Mouse (Mus musculus) hematopoietic stem cell, adult 5-6 weeks (primary cell): ENCODE measurements around the gene Hoxb1. TPM values are rescaled to one million over a fixed set of nuclear protein-coding genes. Genes with fewer than 3 reads are reported as not detected.

Experiments used
- ATAC-seq, 2 experiments: fragments of 125-278 bp in 1 of 2; replicated peaks in 1 of 2; 2 replicates each; pipeline ENCODE4 v1.8.0; 2016 to 2017; ENCODE audit warnings: inconsistent platforms in 2 of 2, mild to moderate bottlenecking in 2 of 2, moderate number of reproducible peaks in 2 of 2, low read depth in 1 of 2, moderate TSS enrichment in 1 of 2; ENCODE audit not compliant: low FRiP score in 2 of 2, poor library complexity in 2 of 2, severe bottlenecking in 2 of 2, insufficient read depth in 1 of 2, low TSS enrichment in 1 of 2
- total RNA-seq: library from RNA; stranded (forward); fragments of 172-1452, 232-1000 nt; gene quantifications from 2 replicates; pipeline ENCODE4 v1.2.3, GENCODE M21; 2017

The Hoxb1 gene
- total RNA-seq, 1 experiment from 2014 or later, result not detected

DNA sequence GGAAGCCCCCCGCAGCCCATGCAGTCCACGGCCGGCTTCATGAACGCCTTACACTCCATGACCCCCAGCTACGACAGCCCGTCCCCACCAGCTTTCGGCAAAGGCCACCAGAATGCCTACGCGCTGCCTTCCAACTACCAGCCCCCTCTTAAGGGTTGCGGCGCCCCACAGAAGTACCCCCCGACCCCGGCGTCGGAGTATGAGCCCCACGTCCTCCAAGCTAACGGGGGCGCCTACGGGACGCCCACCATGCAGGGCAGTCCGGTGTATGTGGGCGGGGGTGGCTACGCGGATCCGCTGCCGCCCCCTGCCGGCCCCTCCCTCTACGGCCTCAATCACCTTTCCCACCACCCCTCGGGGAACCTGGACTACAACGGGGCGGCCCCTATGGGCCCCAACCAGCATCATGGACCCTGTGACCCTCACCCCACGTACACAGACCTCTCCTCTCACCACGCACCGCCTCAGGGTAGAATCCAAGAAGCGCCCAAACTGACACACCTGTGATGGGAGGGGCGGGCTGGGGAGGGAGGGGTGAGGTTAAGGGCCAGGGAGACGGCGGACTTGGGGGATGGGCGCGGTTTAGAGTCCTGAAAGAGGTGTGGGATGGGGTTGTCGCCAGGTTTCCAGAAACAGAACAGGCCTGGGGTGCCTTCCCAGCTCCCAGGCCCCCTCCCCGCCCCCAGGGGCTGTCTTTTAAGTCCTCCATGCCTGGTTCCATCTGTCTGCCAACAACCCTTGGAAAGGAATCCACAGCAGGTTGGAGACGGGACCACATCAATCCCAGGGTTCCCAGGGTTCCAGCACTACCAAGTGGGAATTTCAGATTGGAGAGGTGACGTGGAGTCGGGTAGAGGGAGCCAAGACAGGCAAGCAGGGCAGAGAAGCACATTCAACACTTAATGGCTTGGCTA lies 19.4 kb upstream of the Hoxb1 start:
- no peak for ATAC-seq

DNA sequence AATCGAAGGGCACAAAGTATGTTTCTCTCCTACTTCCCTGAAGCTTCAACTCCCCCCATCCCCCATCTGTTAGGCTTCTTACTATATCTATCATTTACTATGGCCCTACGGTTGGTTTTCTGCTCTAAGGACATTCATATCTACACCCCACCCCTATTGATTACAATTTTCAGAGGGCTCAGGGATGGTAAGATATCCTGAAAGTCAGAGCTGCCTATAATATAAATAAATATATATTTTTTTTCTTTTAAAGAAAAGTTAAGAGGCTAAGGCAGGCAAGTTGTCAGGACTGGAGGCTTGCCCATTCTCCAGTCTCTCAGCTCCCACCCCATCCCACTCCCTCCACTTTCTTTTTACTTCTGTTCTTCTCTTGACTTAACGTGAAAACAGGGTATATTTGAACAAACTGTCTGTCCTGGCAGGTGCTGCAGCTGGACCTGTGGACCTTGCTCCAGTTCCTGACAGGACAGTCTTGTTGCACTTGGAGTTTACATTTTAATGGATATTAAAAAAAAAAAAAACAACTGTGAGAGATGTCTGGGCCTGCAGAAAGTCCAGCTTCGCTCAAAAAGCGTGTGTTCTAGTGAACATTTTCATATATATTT lies 18.5 kb upstream of the Hoxb1 start:
- no peak for ATAC-seq

DNA sequence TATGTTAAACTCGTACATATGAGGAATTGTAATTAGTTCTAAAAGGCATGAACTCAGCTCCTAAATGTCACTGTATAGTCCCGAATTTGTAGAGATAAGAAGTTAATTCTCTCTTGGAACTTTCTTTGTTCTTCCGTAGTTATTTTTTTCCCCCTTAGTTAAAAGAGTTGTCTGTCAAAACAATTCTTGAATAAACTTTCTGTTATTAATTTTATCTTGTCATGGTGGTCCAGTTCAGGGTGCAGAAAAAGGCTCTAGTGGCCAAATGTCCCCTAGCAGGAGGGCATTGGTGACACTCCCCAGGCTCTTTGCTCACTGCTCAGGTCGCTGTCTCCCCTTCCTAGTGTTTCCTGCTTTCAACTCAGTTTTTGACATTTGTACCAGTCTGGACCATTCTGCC lies 17.8 kb upstream of the Hoxb1 start:
- no peak for ATAC-seq

DNA sequence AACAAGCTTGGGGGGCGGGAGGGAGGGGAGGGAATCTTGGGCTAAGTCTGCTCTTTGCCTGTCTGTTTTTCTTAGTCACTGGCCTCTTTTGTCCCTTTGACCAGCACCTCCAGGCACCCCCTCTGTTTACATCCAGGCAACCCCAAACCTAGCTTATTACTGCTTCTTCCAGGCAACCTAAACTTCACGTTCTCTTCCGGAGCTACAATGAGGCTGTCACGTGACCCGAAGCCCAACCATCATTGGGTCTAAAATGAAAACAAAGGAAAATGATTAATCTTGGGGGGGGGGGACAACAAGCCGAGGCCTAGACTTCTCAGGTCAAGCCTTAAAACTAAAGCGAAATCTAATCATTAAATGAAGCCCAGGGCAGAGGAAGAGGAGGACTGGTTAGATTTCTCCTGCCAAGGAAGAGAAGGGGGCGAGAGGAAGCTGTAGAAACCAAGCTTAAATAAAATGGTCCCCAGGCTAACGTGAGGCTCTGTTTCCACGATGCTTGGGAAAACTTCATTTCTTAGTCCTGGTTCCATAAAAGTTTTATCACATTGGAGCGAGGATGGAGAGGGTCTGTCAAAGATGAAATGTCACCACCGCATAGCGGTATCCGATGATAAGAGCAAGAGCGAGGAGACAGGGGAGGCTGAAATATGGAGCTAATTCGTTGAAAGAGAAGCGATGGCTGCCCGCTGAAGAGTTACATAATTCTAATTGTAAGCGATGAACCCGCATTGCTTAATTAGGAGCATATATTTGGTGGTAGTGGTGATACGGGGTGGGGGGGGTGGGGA lies 17.2 kb upstream of the Hoxb1 start:
- ATAC-seq, result no peak

DNA sequence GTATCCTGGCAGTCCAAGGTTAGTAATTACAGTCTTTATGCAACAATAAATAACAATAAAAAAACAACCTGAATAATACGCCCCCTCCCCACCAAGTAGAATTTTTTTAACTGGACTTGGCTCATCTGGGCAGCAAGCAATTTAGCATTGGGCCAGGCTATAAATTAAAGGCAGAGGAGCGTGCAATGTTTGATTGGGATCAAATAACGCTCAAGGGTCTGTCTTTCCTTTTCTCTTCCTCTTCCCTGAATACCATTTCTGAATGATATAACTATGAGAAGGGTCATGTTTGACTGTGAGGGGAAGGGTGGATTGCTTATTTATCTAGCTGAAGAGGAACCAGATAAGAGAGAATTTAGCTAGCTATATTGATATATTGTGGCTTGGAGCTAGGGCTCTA lies 16.6 kb upstream of the Hoxb1 start:
- ATAC-seq, result no peak

DNA sequence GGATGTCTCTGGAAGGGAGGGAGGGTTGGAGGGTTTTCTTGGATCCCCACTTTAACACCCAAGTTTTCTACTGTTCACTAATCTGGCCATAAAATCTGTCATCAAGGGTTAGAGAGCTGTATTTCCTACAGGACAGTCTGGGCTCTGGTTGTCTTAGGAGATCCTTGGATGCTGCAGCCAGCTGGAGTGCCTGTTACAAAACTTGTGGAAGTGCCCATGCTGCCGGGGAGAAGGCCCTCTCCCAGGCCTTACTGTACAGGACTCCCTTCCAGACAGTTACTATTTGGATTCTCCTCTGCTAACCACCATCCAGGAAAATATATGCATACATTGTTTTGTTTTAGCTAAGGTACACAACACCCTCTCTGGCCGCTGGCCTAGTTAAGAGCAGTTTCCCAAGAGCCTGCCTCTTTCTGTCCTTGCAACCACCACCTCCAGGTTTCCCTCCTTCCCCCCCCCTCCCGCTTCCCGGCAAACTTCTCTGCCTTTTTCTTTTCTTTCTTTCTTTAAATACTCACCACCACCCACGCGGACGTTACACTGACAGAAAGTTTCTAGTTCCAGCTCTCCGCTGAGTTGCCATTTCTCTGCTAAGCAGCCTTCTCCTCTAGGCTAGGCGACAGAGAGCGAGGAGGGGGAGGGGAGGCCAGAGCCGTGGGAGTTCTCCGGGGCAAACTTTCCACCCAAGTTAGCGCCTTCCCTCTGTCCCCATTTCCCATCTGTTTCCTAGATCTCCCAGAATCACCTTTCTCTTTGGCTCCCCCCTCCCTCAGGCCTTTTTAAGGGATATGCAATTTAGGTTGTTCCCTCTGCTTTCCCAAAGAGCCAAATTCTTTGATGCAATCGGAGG lies 15.8 kb upstream of the Hoxb1 start:
- no peak for ATAC-seq

DNA sequence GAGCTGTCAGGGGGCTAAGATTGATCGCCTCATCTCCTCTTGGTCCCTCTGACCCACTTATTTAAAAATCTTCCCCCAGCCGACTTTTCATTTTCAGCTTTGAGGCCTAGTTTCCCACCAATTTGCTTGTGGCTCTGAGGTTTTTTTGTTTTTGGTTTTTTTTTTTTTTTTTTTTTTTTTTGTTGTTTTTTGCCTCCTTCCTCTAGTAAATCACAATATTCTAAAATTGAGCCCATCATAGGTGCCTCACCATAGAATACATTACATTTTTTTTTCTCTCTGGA lies 15.3 kb upstream of the Hoxb1 start, which contains the start of gene Hoxb2:
TSS of gene Hoxb2 (plus strand) at position 185 of the 284 bp plus-strand sequence.
- no peak for ATAC-seq

DNA sequence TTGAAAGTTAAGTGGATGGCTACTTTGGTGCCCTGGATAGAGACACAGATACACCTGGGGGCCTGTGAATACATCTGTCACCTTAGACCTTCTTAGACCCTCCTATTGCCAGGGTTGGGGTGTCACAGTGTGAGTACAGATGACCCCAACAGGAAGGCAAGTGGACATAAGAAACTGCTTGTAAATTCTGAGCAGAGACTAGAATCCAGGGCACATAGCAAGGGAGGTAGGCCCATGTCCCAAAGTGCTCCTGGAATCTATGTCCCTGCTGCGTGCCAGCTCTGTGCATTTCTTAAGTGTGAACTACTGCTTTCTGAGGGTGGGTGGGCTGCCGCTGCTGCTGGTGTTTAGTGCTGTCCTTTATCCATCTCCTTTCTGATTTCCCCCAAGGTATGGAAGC lies 14.8 kb upstream of the Hoxb1 start:
- no peak for ATAC-seq

DNA sequence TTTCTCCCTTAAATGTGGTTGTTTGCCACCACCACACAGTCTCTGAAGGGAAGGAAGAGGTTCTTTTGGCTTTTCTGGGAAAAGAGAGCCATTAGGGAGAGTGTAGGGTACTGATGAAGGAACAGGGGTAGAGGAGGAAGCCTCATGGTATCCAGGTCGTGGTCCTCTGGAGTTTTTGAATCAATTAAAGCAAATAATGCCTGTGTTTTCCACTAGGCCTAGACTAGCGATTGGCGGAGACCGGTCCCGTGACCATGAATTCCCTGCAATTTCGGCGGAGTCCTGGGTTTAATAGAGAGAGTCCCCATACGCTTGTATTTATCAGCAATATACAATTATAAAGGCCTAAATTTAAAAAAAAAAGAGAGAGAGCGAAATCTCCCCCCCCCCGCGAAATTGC lies 14.2 kb upstream of the Hoxb1 start:
- no peak for ATAC-seq

DNA sequence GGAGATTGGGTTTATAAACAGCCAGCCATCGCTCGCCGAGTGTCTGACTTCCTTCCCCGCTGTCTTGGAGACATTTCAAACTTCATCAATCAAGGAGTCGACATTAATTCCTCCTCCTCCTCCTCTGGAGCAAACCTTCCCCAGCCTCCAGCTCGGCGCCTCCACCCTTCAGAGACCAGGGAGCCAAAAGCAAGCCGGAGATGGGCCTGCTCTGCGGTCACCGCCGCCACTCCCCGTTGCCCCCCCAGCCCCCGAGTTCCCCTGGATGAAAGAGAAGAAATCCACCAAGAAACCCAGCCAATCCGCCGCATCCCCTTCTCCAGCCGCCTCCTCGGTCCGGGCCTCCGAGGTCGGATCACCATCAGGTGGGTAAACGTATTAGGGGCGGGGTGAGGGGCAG lies 13.7 kb upstream of the Hoxb1 start:
- ATAC-seq, result no peak

DNA sequence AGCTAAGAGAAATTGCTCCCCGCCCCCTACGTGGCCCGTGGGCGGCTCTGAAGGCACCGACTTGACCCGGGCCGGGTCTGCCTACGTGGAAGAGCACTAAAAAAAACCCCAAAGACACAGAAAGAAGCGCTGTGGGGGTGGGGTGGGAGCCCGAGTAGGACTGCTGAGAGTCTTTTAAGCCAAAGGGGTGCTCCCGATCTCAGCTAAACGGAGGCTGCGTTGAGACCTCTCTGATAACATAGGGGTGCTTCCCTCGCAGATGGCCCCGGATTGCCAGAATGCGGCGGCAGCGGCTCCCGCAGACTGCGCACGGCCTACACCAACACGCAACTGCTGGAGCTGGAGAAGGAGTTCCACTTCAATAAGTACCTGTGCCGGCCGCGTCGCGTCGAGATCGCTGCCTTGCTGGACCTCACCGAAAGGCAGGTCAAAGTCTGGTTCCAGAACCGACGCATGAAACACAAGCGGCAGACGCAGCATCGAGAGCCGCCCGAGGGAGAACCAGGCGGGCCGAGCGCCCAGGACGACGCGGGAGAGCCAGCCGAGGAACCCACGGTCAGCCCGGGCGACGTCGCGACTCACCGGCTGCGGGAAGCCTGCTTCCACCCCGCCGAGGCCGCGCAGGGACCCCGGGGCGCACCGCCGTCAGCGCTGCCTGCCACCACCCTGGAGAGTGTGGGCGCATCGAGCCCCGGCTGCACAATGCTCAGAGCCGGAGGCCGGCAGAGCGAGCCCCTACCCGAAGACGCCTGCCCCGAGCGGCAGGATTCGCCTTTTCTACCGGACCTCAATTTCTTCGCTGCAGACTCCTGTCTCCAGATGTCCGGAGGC lies 12.6 kb upstream of the Hoxb1 start:
- peak; percentile 44 to 51; a peak in 2 of 4 replicates for ATAC-seq

DNA sequence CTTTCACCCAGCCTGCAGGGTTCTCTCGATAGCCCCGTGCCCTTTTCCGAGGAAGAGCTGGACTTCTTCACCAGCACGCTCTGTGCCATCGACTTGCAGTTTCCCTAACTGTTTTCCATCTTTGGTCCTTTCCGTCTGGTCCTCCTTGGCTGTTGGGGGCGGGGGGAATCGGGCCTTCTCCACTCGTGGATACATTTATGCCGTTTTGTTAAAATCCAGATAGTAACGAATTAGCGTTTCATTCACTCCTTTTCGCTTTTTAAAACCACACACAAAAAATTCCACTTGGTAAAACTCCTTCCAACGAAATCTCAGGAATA lies 12.1 kb upstream of the Hoxb1 start:
- no peak for ATAC-seq

DNA sequence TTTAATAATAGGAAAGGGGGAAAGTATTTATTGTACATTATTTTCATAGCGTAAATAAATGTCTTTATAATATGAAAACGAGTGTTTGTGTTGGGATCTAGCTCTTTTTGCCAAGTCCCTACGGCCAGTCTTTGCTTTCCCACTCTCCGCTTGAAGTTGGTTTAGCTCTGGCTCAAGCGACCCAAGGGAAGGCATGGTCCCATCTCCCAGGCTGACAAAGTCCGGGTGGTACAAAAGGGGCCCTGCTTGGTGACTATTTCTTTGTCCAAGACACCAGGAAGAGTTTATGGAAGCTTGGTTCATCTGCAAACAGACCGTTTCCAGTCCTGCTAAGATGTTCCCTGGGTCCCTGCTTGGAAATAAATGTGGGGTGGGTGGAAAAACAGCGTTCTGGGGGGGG lies 11.6 kb upstream of the Hoxb1 start:
- ATAC-seq, result no peak

DNA sequence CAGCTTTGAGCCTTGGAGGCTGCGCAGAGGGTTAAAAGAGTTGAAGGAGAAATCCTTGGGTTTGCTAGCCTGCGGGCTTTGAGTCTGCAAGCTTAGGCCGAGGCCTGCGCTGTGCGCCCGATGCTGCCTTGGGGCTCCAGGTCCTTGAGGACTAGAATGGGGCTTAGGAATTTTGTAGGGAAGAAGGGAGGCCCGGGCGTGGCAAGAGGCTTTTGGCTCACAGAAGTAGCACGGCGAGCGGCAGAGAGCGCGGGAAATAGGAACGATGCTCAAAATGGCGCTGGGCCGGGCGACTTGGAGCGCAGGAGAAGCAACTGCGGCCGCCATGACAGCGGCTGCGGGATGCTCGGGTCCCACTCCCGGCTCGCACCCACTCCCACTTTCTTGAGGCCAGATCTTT lies 11.2 kb upstream of the Hoxb1 start:
- ATAC-seq, result no peak

DNA sequence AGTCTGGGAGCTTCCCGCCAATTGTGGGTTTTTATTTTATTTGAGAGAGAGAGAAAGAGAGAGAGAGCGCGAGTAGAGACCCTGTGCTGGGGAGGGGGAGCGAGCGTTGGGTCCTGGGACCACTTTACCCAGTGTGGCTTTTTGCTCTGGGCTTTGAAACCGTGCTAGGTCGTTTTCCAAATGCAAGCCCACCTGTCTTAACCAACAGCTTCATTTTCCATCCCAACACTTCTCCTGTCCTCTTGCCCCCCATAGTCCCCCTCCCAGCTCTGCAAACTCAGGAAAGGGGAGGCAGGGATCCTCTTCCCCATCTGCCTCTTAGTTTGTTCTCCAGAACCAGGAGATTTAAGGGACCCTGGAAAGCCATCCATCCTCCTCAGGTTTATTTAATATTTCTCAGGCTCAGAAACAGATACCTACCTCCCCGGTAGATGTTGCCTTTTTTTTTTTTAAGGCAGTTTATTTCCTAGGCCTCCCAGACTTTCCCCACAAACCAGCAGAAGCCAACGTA lies 10.7 kb upstream of the Hoxb1 start:
- no peak for ATAC-seq

DNA sequence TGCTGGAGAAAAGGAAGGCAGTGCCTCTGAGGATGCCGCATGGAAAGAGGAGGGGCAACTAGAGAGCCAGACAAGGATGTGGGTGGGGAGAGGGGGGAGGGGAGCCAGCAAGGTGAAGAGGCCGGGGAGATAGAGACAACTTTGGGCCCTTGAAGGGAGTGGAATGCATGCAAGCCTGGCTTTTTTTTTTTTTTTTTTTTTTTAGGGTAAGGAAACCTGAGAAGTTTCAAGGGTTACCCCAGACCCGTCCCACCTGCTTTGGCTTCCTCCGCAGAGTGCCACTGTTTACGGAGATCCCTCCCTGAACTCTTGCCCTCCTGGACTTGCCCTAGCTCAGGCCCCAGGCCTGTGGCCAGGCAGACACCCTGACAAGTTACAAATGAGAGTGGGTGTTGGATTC lies 1.7 kb upstream of the Hoxb1 start:
- no peak for ATAC-seq
